Mouse (Mus musculus): ENCODE data around the gene Map3k12.

Gene Map3k12

GRCm38 (mm10) chr15:102458050-102458736 is 58.7 kb downstream of the Map3k12 start:
- no peak for DNase-seq

- no peak for DNase-seq
Observed at GRCm38 (mm10) chr15:102455993-102456392, 60.9 kb downstream of the Map3k12 start.

- no peak for DNase-seq
Observed at GRCm38 (mm10) chr15:102451666-102452430, 65.0 kb downstream of the Map3k12 start.

GRCm38 (mm10) chr15:102450928-102451327 is 65.9 kb downstream of the Map3k12 start:
- no peak for DNase-seq

GRCm38 (mm10) chr15:102449366-102449765 is 67.5 kb downstream of the Map3k12 start:
- no peak for DNase-seq
